Mouse (Mus musculus) cerebellum, adult 2 months (tissue): ENCODE measurements at regions not wholly inside any gene's neighbourhood (a gene's known extent, or its start where the extent isn't known, plus 50 kb on each side); places are given as distances from the start of the nearest gene placed in this dataset.

Source experiments
- DNase-seq, 2 experiments: peaks; one replicate each; pipeline ENCODE4 v3.0.0; 2021
- H3K27ac ChIP-seq: fragments of 200-500 bp; 2 replicates; pipeline ENCODE4 v1.5.1; 2012; ENCODE audit warnings: low read length, control low read depth, inconsistent platforms; ENCODE audit not compliant: insufficient read depth
- H3K27me3 ChIP-seq: fragments of 200-500 bp; 2 replicates; pipeline ENCODE4 v1.6.1; 2012; ENCODE audit warnings: inconsistent platforms, mild to moderate bottlenecking, low read length, moderate library complexity; ENCODE audit not compliant: control insufficient read depth, insufficient read depth
- H3K4me1 ChIP-seq: fragments of 200-500 bp; 2 replicates; pipeline ENCODE4 v1.6.1; 2011; ENCODE audit warnings: low read length; ENCODE audit not compliant: control insufficient read depth, insufficient read depth
- H3K4me3 ChIP-seq: fragments of 200-500 bp; replicated peaks from 2 replicates; pipeline ENCODE3; 2011; ENCODE audit warnings: mild to moderate bottlenecking, low read depth, low read length, control low read depth; ENCODE audit not compliant: insufficient read depth
- CTCF ChIP-seq: fragments of 200-500 bp; IDR thresholded peaks from 2 replicates; pipeline ENCODE4 v1.5.1; 2011; ENCODE audit warnings: low read depth, mild to moderate bottlenecking, control low read depth, low read length, moderate library complexity, borderline replicate concordance; ENCODE audit not compliant: insufficient read depth
- POLR2A ChIP-seq: fragments of 200-500 bp; IDR thresholded peaks from 2 replicates; pipeline ENCODE4 v1.6.1; 2011; ENCODE audit warnings: low read length, control low read depth, borderline replicate concordance; ENCODE audit not compliant: insufficient read depth
- whole genome bisulfite sequencing: fragments of 180-500 bp; shearing (Covaris S2); methylation state at CpG from one replicate; pipeline ENCODE4 v1.1.7; 2018; 5-methylcytosine and 5-hydroxymethylcytosine counted together

DNA sequence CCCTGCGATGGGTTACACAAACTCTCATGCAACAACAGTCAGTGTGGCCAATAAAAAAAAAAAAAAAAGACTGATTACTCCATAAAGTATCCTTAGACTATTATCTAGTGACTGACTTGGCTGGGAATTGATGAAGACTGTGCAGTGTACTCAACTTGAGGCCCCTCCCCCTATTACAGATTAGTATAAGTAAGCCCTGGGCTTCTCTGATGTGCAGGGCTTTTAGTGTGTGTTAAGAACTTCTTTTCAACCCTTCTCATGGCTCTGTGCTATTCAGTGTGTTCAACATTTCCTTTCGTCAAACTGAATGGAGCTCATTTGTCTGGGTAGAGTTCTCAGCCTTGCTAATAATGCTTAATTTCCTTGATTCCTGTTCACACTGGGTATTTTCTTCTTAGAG is 101.0 kb upstream of the P2ry1 start:
- TF ChIP-seq POLR2A (no peak), CTCF (no peak)
- no peak overlapping the region for H3K27ac ChIP-seq
- no peaks in the 10 kb centered on the region for H3K27me3 ChIP-seq
- H3K4me1 ChIP-seq, result no peaks in the 10 kb centered on the region
- no peak for DNase-seq
- 91% methylated on average over 2 of the region's 2 CpGs for WGBS
- no peak overlapping the region for H3K4me3 ChIP-seq

DNA sequence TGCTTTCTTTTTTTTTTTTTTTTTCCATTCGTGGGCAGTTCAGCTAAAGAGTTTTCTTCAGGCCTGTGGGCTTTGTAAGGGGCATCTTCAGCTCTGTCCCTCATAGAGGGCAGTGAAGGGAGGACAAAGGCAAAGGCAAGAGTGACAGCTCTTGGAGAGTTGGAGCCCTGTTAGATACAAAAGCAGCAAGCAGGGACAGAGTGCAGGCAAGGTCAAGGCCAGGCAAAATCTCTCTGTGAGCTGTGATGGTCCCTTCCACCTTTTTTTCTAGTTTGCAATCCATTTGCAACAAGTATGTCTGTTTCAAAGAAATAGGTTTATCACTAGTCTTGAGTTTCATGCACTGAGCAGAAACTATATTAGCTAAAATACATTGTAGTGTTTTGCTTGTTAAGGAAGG is 86.2 kb upstream of the P2ry1 start:
- no peak for TF ChIP-seq POLR2A
- TF ChIP-seq CTCF, result no peak
- no peak for DNase-seq
- WGBS, result 11% methylated on average over 1 of the region's 1 CpGs
- H3K4me3 ChIP-seq, result no peak overlapping the region
- H3K27ac ChIP-seq, result no peak overlapping the region
- H3K4me1 ChIP-seq, result no peaks in the 10 kb centered on the region
- no peaks in the 10 kb centered on the region for H3K27me3 ChIP-seq

DNA sequence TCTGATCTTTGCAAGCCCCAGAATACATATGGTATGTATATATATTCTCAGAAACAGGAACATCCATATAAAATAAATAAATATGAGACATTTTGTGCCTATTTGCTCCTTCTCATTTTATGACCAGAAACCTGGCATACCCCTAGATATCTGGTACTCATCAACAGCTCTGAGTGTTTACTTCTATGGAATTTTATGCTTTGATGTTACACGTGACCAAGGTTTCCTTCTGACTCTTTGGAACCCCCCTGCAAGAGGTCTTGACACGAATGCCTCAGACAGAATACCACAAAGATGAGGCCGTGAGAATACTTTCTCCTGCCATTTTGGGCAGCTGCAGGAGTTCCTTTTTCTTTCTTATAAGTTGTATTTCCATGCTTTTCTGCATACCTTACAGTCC is 85.3 kb upstream of the P2ry1 start:
- no peaks in the 10 kb centered on the region for H3K4me1 ChIP-seq
- no peaks in the 10 kb centered on the region for H3K27me3 ChIP-seq
- DNase-seq, result no peak
- no peak for TF ChIP-seq POLR2A
- no peak for TF ChIP-seq CTCF
- no peak overlapping the region for H3K4me3 ChIP-seq
- 43% methylated on average over 3 of the region's 3 CpGs for WGBS
- no peak overlapping the region for H3K27ac ChIP-seq

DNA sequence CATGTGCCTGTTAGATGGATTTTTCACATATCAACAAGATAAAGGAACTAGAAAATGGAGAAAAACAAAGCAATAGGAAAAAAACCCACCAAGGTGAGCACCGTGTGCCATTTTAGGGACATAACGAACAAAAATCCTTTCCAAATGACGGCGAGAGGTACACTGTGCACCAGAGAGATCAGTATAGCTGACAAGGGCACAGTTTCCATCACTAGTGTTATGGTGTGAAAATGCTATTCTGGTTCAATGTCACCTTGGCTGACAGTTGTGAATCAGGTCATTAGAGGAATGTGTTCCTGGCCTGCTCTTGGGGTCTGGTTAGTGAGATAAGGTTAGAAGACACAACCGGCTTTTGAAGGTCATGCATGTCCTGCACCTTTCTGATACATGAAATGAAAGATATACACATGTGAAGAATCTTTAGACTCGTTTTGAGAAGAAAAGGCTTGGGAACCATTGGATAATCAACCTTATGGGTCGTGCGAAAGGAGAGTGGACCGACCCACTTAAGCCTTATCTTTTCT is 76.5 kb upstream of the P2ry1 start:
- 93% methylated on average over 9 of the region's 9 CpGs for WGBS
- no peak for DNase-seq
- H3K4me3 ChIP-seq, result no peak overlapping the region
- H3K4me1 ChIP-seq, result no peaks in the 10 kb centered on the region
- no peak overlapping the region for H3K27ac ChIP-seq
- TF ChIP-seq CTCF (no peak), POLR2A (no peak)
- H3K27me3 ChIP-seq, result no peaks in the 10 kb centered on the region

DNA sequence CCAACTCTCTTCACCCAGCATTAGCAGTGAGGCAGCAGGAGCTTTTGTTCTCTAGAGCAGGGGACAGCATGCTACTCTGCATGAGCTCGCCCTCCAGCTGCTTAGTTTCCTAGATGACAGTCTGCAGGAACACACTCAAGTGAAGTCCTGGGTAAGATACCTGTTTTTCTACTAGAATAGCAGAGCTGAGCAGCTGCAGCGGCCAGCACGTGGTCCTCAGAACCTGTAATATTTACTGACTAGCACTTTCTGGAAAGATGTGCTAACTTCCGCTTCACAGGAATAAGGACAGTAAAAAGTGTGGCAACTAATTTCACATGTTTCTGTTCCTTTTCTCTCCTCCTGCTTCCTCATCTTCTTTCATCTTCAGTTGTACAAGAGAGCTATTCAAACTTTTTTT is 73.7 kb upstream of the P2ry1 start:
- no peak overlapping the region for H3K4me3 ChIP-seq
- no peaks in the 10 kb centered on the region for H3K4me1 ChIP-seq
- WGBS, result 34% methylated on average over 4 of the region's 4 CpGs
- DNase-seq, result no peak
- TF ChIP-seq POLR2A, result no peak
- TF ChIP-seq CTCF, result no peak
- H3K27ac ChIP-seq, result no peak overlapping the region
- no peaks in the 10 kb centered on the region for H3K27me3 ChIP-seq

DNA sequence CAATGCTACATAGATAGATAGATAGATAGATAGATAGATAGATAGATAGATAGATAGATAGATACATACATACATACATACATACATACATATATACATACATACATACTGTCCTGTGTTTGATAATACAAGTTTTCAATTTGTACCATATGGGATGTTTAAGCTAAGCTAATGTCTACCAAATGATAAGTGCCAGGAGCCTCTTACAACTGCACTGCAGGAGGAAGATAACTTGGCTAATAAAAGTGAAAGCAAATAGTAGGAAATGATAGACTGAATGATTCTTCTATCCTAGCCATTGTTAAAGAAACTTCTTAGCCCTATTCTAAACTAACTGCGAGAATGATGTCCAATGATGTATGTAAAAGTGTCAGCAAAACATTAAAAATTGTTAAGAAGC is 68.1 kb upstream of the P2ry1 start:
- WGBS, result 79% methylated on average over 1 of the region's 1 CpGs
- Histone ChIP-seq H3K4me1 (no peaks in the 10 kb centered on the region), H3K27ac (no peak overlapping the region)

DNA sequence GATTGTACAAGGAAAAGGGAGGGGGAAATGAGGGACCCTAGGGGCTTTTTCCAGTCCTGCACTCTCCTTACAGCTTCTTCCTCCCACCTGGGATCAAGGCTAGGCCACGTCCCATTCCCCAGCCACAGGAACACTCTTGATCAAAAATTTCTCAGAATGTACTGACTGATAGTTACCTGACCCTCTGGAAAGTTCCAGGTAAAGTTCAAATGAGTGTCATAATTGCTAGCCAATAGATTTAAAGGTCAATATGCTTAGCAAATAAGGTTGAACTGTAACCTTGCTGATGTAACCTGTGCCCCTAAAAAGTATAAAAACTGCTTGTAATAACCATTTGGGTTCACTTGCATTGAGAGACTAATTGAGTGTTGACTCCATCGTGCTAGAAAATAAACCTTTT is 61.1 kb upstream of the P2ry1 start:
- TF ChIP-seq POLR2A, result no peak
- TF ChIP-seq CTCF, result no peak
- H3K27me3 ChIP-seq, result no peaks in the 10 kb centered on the region

More for the DNA sequence above, 68.1 kb upstream of the P2ry1 start:
- Histone ChIP-seq H3K4me3 (no peak overlapping the region), H3K27me3 (no peaks in the 10 kb centered on the region)
- DNase-seq, result no peak
- TF ChIP-seq CTCF (no peak), POLR2A (no peak)

DNA sequence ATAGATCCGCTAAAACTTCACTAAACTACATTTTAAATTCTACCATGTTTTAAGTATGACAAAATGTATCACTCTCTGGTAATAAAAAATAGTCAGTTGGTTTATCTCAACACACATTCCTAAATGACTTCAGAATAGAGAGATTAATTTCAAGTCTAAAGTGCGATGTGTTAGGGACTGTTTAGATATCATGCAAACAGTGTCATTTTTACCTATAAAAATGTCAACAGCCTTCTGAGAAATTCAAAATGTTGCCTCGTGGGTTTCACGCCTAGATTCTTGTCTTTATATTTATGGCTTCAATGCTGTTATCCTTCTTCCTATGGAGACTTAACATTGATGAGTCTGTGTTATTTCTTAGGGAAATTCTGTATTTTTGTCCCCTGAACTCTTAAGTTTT is 53.7 kb upstream of the P2ry1 start:
- TF ChIP-seq POLR2A (no peak), CTCF (no peak)
- Histone ChIP-seq H3K4me1 (no peaks in the 10 kb centered on the region), H3K4me3 (no peak overlapping the region), H3K27me3 (no peaks in the 10 kb centered on the region), H3K27ac (no peak overlapping the region)
- 90% methylated on average over 4 of the region's 4 CpGs for WGBS
- DNase-seq, result no peak

More for the DNA sequence above, 61.1 kb upstream of the P2ry1 start:
- no peak for DNase-seq
- WGBS, result 87% methylated on average over 2 of the region's 2 CpGs
- Histone ChIP-seq H3K4me3 (no peak overlapping the region), H3K4me1 (no peaks in the 10 kb centered on the region), H3K27ac (no peak overlapping the region)
